Mouse (Mus musculus): ENCODE results near the gene Fkbp1b. TPM values are rescaled to one million over a fixed set of nuclear protein-coding genes. Genes with fewer than 3 reads are reported as not detected.

Gene Fkbp1b
- polyA plus RNA-seq, 1 experiment: not detected

DNA sequence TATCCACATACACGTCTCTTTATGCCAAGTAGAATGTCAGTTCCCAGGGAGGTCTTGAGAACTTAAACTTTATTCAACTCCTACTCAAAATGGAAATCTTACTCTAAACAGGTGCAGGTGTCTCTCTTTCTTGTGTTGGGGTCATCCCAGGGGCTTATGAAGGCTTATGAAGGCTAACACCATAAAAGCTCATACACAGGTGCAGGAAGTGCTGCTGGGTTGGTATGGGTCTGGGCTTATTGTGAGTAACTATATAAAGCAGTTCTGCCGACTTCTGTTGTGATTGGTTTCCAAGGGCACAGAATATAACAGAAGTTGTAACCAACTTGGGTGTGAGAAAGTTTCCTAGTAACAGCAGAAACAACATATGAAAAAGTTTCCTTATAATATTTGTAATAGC lies 56.9 kb downstream of the Fkbp1b start:
- H3K27ac ChIP-seq (ENCODE audit: insufficient read depth, low read depth, low read length): no peak overlapping the region
- no peaks in the 10 kb centered on the region for H3K4me1 ChIP-seq (ENCODE audit: control insufficient read depth, insufficient read depth, low read length)
- WGBS: 76% methylated on average over 2 of the region's 2 CpGs
- H3K4me3 ChIP-seq (ENCODE audit: insufficient read depth, low read depth, low read length): no peak overlapping the region
- TF ChIP-seq CTCF (IDR thresholded peaks at IDR 0.05; ENCODE audit: insufficient read depth, low read depth, low read length) (no peak), POLR2A (IDR thresholded peaks at IDR 0.05; ENCODE audit: insufficient read depth, low read depth, low read length) (no peak)

DNA sequence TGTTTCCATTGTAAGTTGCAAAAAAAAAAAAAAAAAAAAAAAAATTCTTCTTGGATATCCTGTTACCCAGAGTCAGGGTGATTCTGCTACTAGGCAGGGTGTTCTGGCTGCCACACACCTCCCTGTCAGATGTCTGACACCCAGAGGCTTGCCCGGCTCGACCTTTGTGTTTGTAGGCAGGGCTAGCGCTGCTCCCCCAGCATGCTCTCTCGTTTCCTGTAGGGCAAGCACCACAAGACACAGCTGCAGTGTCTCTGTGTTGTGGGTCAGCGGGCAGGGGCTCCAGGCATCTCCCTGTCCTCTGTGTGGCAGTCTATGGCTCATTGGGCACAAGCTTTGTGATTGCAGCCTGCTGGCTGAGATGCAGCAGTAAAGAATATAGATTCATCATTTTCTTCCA lies 57.8 kb downstream of the Fkbp1b start:
- WGBS: 59% methylated on average over 5 of the region's 5 CpGs
- Histone ChIP-seq H3K4me3 (ENCODE audit: insufficient read depth, low read depth, low read length) (no peak overlapping the region), H3K27ac (ENCODE audit: insufficient read depth, low read depth, low read length) (no peak overlapping the region), H3K4me1 (ENCODE audit: control insufficient read depth, insufficient read depth, low read length) (no peaks in the 10 kb centered on the region)
- no peak for TF ChIP-seq CTCF (IDR thresholded peaks at IDR 0.05; ENCODE audit: insufficient read depth, low read depth, low read length)

Other genes with a start within 250 kb of the Fkbp1b start
- not detected in 2 replicates for gene Itsn2, start 249.0 kb downstream of the Fkbp1b start, polyA plus RNA-seq (2012; ENCODE audit: insufficient read depth, insufficient read length, low replicate concordance, missing spikeins)
- gene Gm3625, start 248.7 kb downstream of the Fkbp1b start, polyA plus RNA-seq (2012; ENCODE audit: insufficient read depth, insufficient read length, low replicate concordance, missing spikeins): not detected in 2 replicates
- not detected in 2 replicates for gene Fam228a, start 103.2 kb downstream of the Fkbp1b start, polyA plus RNA-seq (2012; ENCODE audit: insufficient read depth, insufficient read length, low replicate concordance, missing spikeins)
- not detected in 2 replicates for gene Pfn4, start 72.6 kb downstream of the Fkbp1b start, polyA plus RNA-seq (2012; ENCODE audit: insufficient read depth, insufficient read length, low replicate concordance, missing spikeins)
- gene Fam228b, start 72.3 kb downstream of the Fkbp1b start, polyA plus RNA-seq (2012; ENCODE audit: insufficient read depth, insufficient read length, low replicate concordance, missing spikeins): not detected in 2 replicates
- gene Sf3b6, start 24.0 kb downstream of the Fkbp1b start, polyA plus RNA-seq (2012; ENCODE audit: insufficient read depth, insufficient read length, low replicate concordance, missing spikeins): not detected in 2 replicates
- not detected in 2 replicates for gene Wdcp, start 1.7 kb upstream of the Fkbp1b start, polyA plus RNA-seq (2012; ENCODE audit: insufficient read depth, insufficient read length, low replicate concordance, missing spikeins)
- gene Mfsd2b, start 32.8 kb upstream of the Fkbp1b start, polyA plus RNA-seq (2012; ENCODE audit: insufficient read depth, insufficient read length, low replicate concordance, missing spikeins): not detected in 2 replicates
- gene Ubxn2a, start 66.1 kb upstream of the Fkbp1b start, polyA plus RNA-seq (2012; ENCODE audit: insufficient read depth, insufficient read length, low replicate concordance, missing spikeins): not detected in 2 replicates
- gene Atad2b, start 75.8 kb upstream of the Fkbp1b start, polyA plus RNA-seq (2012; ENCODE audit: insufficient read depth, insufficient read length, low replicate concordance, missing spikeins): not detected in 2 replicates

Measured in olfactory bulb, adult 2 months (tissue).